Mouse (Mus musculus) myocyte (in vitro differentiated cells): ENCODE data around the gene Aktip.

Experiments used
- CEBPB ChIP-seq: IDR thresholded peaks from 2 replicates; pipeline ENCODE4 v1.6.1; 2011; ENCODE audit warnings: mild to moderate bottlenecking, moderate library complexity; ENCODE audit not compliant: poor library complexity, insufficient read depth, severe bottlenecking
- MYOD1 ChIP-seq, 3 experiments: IDR thresholded peaks; one replicate each; pipeline ENCODE4 v1.6.1; 2011; ENCODE audit warnings: control low read depth in 2 of 3, low read depth in 2 of 3, mild to moderate bottlenecking in 2 of 3, moderate library complexity in 1 of 3; ENCODE audit not compliant: insufficient read length in 2 of 3, control insufficient read depth in 1 of 3
- POLR2A ChIP-seq: IDR thresholded peaks from one replicate; pipeline ENCODE4 v1.6.1; 2011; ENCODE audit warnings: low read depth, mild to moderate bottlenecking, control low read depth, moderate library complexity; ENCODE audit not compliant: insufficient read length
- TCF3 ChIP-seq: IDR thresholded peaks from one replicate; pipeline ENCODE4 v1.6.1; 2011; ENCODE audit warnings: low read depth, control low read depth; ENCODE audit not compliant: insufficient read length

- no peak for TF ChIP-seq MYOD1 (IDR thresholded peaks at IDR 0.05; ENCODE audit: control insufficient read depth in 1 of 3, insufficient read length in 2 of 3, low read depth in 2 of 3)
- no peak for TF ChIP-seq TCF3
- TF ChIP-seq POLR2A = no peak
- TF ChIP-seq CEBPB = no peak
Measured at GRCm38 (mm10) chr8:91088452-91088851, 111.3 kb downstream of the Aktip start.
